Mouse (Mus musculus): Measurements from ENCODE around the gene Slc1a1.

Slc1a1 gene

GRCm38 (mm10) chr19:28850510-28850909 is 15.7 kb downstream of the Slc1a1 start:
- no peak for ATAC-seq (ENCODE audit: insufficient number of reproducible peaks, low FRiP score, low TSS enrichment)

- ATAC-seq (ENCODE audit: insufficient number of reproducible peaks, low FRiP score, low TSS enrichment) = no peak
Observed at GRCm38 (mm10) chr19:28852001-28852400, 17.2 kb downstream of the Slc1a1 start.

GRCm38 (mm10) chr19:28854831-28855230 is 20.0 kb downstream of the Slc1a1 start:
- no peak for ATAC-seq (ENCODE audit: insufficient number of reproducible peaks, low FRiP score, low TSS enrichment)

GRCm38 (mm10) chr19:28860246-28860645 is 25.4 kb downstream of the Slc1a1 start:
- ATAC-seq (ENCODE audit: insufficient number of reproducible peaks, low FRiP score, low TSS enrichment) = no peak

- ATAC-seq (ENCODE audit: insufficient number of reproducible peaks, low FRiP score, low TSS enrichment) = no peak
Observed at GRCm38 (mm10) chr19:28863626-28864025, 28.8 kb downstream of the Slc1a1 start.

- ATAC-seq (ENCODE audit: insufficient number of reproducible peaks, low FRiP score, low TSS enrichment) = no peak
Observed at GRCm38 (mm10) chr19:28864981-28865380, 30.1 kb downstream of the Slc1a1 start.

- no peak for ATAC-seq (ENCODE audit: insufficient number of reproducible peaks, low FRiP score, low TSS enrichment)
Observed at GRCm38 (mm10) chr19:28865501-28865900, 30.7 kb downstream of the Slc1a1 start.

GRCm38 (mm10) chr19:28869251-28869855 is 34.5 kb downstream of the Slc1a1 start:
- no peak for ATAC-seq (ENCODE audit: insufficient number of reproducible peaks, low FRiP score, low TSS enrichment)

- no peak for ATAC-seq (ENCODE audit: insufficient number of reproducible peaks, low FRiP score, low TSS enrichment)
Observed at GRCm38 (mm10) chr19:28870351-28870750, 35.5 kb downstream of the Slc1a1 start.

GRCm38 (mm10) chr19:28879476-28879875 is 44.6 kb downstream of the Slc1a1 start:
- 0 out of 2 replicates have a peak, but pooled peaks have one; percentile 36 for ATAC-seq (ENCODE audit: insufficient number of reproducible peaks, low FRiP score, low TSS enrichment)

GRCm38 (mm10) chr19:28883126-28883525 is 48.3 kb downstream of the Slc1a1 start:
- ATAC-seq (ENCODE audit: insufficient number of reproducible peaks, low FRiP score, low TSS enrichment) = peak; percentile 66; the same call in 1 of the 2 replicates

GRCm38 (mm10) chr19:28888496-28888895 is 53.6 kb downstream of the Slc1a1 start:
- ATAC-seq (ENCODE audit: insufficient number of reproducible peaks, low FRiP score, low TSS enrichment) = no peak

GRCm38 (mm10) chr19:28889251-28889650 is 54.4 kb downstream of the Slc1a1 start:
- ATAC-seq (ENCODE audit: insufficient number of reproducible peaks, low FRiP score, low TSS enrichment) = no peak

GRCm38 (mm10) chr19:28891238-28891637 is 56.4 kb downstream of the Slc1a1 start:
- ATAC-seq (ENCODE audit: insufficient number of reproducible peaks, low FRiP score, low TSS enrichment) = no peak

GRCm38 (mm10) chr19:28891864-28892263 is 57.0 kb downstream of the Slc1a1 start:
- ATAC-seq (ENCODE audit: insufficient number of reproducible peaks, low FRiP score, low TSS enrichment) = no peak

GRCm38 (mm10) chr19:28896639-28897038 is 61.8 kb downstream of the Slc1a1 start:
- ATAC-seq (ENCODE audit: insufficient number of reproducible peaks, low FRiP score, low TSS enrichment) = no peak

GRCm38 (mm10) chr19:28897497-28897896 is 62.6 kb downstream of the Slc1a1 start:
- no peak for ATAC-seq (ENCODE audit: insufficient number of reproducible peaks, low FRiP score, low TSS enrichment)

- no peak for ATAC-seq (ENCODE audit: insufficient number of reproducible peaks, low FRiP score, low TSS enrichment)
Observed at GRCm38 (mm10) chr19:28900771-28901170, 65.9 kb downstream of the Slc1a1 start.

- no peak for ATAC-seq (ENCODE audit: insufficient number of reproducible peaks, low FRiP score, low TSS enrichment)
Observed at GRCm38 (mm10) chr19:28902111-28902510, 67.3 kb downstream of the Slc1a1 start.

- ATAC-seq (ENCODE audit: insufficient number of reproducible peaks, low FRiP score, low TSS enrichment) = no peak
Observed at GRCm38 (mm10) chr19:28902806-28903205, 68.0 kb downstream of the Slc1a1 start.

GRCm38 (mm10) chr19:28903536-28904119 is 68.8 kb downstream of the Slc1a1 start:
- no peak for ATAC-seq (ENCODE audit: insufficient number of reproducible peaks, low FRiP score, low TSS enrichment)

GRCm38 (mm10) chr19:28908186-28908585 is 73.3 kb downstream of the Slc1a1 start:
- no peak for ATAC-seq (ENCODE audit: insufficient number of reproducible peaks, low FRiP score, low TSS enrichment)
